Mouse (Mus musculus) cerebellum, postnatal 4 days (tissue): ENCODE measurements around the gene Lamc3.

Experiments used
- DNase-seq, 2 experiments: peaks; one replicate each; pipeline ENCODE4 v3.0.0; 2022; ENCODE audit warnings: low spot score in 2 of 2, mixed read lengths in 1 of 2

Lamc3 gene

DNA sequence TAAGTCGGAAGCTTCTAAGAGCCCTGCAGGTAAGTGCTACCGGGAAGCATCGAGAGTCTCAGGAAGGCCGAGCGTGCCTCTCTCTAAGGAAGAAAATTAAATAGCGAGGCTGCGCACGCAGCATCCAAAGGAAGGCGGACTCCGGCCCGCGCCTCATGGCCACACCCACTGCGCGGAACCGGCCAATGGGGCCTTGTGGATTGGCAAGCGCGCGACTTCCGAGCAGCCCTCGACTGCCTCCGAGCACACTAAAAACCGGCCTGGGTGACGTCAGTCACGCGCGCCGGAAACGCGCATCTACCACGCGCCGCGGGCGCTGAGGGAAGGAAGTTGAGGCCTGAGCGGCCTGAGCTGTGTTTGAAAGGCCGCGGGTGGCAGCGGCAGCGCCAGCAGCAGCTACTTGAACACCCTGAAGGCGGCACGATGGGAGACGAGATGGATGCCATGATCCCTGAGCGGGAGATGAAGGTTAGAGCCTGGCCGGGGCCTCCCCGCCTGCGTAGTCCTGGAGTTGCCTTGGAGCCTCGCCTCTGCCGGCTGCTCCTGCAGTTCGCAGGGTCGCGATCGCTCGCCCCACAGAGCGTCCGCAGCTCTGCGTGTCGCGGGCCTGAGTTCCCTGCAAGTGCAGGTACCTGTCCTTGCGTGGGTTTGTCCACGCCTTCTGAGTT is 87.2 kb downstream of the Lamc3 start, which contains the start of gene Nup214:
Nup214 (plus strand) TSS at position 296 of the 668 bp plus-strand sequence.
- DNase-seq, result peak; percentile 98 to 99

DNA sequence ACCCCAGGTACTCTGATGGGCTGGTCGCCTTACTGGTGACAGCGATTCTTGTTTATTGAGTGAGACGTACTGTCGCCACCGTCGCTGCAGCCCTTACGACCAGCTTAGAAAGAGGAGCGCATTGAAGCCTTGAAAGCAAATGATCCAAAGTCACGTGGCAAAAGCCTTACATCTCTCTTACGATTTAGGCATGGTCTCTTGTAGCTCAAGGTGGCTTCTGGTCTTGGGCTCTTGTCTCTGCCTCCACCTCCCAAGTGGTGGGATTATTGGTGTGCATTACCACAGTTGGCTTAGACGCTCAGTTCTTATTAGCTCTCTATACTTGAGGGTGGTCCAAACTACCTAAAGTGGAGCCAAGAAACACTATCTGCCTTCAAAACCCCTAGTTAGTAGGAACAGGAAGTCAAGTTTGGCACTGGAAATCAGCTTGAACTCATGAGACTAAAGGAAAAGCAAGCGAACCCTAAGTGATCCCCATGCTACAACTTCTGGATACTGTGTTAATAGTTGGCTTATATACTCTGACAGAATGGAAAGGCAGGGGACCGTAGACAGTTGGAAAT is 87.8 kb downstream of the Lamc3 start:
- no peak for DNase-seq

DNA sequence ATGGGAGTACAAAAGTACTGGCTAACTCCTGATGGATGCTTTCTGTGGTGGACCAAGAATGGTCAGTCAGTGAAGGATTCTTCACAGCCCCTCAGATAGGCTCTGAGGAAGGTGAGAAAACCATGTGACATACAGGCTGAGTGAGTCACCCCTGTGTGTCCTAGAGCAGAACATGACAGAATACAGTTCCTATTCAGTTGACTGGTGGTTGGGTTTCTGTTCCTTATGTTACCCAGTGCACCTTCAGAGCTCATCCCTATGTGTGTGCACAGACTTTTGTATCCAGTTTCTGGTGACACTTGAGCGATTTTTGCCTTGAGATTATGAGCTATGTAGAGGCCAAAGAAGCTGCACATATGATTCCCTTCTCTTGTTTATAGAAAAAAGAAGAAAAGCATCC is 100.7 kb downstream of the Lamc3 start:
- no peak for DNase-seq

GRCm38 (mm10) chr2:31990961-31991360 is 103.9 kb downstream of the Lamc3 start:
- no peak for DNase-seq

- no peak for DNase-seq
Measured at GRCm38 (mm10) chr2:31994896-31995295, 107.8 kb downstream of the Lamc3 start.

GRCm38 (mm10) chr2:31996060-31996459 is 109.0 kb downstream of the Lamc3 start:
- no peak for DNase-seq
